Mouse (Mus musculus) CD4-positive, CD25-positive, alpha-beta regulatory T cell, adult 9 weeks (primary cell): ENCODE measurements around the gene Slc35e2. TPM values are rescaled to one million over a fixed set of nuclear protein-coding genes. Genes with fewer than 3 reads are reported as not detected.

Source experiments
- polyA plus RNA-seq: library from polyadenylated mRNA; unstranded; fragments of 100-300 nt; shearing (Covaris generic); gene quantifications from one replicate; pipeline ENCODE4 v1.2.1, GENCODE M21; 2017

The Slc35e2 gene
- polyA plus RNA-seq: 11.9 TPM

GRCm38 (mm10) chr4:155601091-155601996 is at the start of gene Slc35e2:
Slc35e2 (plus strand) TSS chr4:155601416.

DNA sequence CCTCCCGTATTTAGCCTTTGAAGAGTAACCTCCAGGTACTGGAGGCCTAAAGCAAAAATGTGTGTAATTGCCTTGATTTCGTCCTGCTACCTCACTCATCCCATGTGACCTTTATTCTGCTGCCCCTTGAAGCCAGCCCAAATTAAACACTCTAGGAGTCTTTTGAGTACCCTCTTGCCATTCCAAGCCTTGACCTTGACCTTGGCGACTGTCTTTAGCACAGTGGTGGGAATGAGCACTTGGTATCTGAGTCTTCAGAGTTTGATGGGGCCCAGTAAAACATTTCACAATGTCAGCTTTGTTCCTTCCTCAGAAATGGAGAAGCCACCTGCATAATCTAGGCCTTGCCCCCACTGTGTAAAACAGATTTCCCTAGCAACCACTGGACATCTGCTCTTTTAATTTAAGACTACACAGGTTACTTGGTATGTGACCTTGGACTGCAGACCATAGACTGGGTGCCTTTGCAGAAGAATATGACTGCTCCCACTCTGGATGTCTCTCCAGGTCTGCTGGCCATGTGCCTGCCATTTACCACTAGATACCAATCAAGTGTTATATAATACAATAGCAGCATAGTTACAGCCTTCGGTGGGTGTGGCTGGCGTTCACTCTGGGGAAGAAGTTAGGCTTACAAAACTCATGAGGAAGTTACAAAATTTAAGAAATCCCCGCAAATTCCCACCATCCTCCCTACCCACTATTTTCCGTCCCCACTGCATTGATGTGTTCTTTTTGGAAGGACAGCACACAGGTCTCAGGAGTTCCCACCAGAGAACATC is 39.4 kb upstream of the Slc35e2 start, which contains the start of gene Nadk:
TSS of gene Nadk (plus strand) at position 718 of the 782 bp plus-strand sequence.

GRCm38 (mm10) chr4:155624338-155625291 is 23.4 kb downstream of the Slc35e2 start, which contains the start of gene Cdk11b:
Cdk11b (plus strand) TSS chr4:155624854.

DNA sequence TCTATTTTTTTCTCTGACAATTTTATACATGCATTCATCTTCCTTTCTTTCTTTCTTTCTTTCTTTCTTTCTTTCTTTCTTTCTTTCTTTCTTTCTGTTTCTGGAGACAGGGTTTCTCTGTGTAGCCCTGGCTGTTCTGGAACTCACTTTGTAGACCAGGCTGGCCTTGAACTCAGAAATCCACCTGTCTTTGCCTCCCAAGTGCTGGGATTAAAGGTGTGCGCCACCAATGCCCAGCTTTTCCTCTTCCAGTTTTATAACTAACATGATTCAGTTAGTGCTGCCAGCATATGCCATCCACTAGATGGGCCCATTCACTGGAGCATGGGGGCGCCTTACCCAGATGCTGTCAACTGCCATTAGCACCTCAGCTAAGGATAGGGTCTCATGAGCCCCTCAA is 44.1 kb downstream of the Slc35e2 start, which contains the start of gene Gm10563:
TSS of gene Gm10563 (minus strand) at position 101 of the 400 bp plus-strand sequence.

GRCm38 (mm10) chr4:155653086-155653450 is 51.9 kb downstream of the Slc35e2 start, which contains the start of gene Mmp23:
Mmp23 (minus strand) TSS chr4:155653384.

DNA sequence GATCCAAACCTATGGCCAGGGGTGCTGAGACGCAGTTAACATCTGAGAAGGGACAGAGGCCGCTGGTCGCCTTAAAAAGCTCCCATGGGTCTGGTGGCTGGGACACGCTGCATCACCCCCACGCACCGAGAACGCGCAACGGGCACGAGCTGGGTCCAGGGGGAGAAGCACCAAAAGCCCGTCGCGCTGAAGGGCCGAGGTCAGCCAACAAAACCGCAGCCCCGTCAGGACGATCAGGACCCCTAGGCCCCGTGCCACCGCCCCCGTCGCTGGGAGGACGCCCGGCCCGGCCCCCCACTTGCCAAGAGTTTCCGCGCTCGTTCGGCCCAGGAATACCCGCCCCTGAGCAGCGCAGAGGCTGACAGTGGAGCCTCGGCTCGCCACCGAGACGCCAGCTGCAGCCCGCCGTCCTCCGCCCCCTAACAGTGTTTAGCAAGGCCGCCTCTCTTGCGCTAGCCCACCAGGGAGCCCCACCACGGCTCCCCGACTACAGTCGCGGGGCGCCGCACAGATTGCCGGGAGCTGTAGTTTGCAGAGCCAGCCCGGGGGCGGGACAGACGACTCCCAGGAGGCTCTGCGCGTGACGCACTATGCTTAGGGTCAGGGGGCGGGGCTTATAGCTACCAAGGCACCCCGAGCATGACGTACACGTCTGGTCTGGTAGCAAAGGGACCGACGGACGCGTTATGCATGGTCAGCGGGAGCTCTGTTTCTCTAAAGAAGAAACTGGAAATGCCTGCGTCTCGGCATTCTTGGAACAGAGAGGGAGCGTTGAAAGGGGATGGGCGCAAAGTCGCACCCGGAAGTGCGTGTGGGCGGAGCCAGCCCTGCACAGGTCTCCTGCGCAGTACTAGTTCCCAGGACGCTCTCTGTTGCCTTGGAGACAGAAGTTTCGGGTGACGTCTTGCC is 67.7 kb downstream of the Slc35e2 start, which contains the start of gene Mib2:
TSS of gene Mib2 (minus strand) at position 510 of the 909 bp plus-strand sequence.

Other genes starting within 250 kb of the Slc35e2 start
- 34.2 TPM for gene Prkcz, start 240.1 kb upstream of the Slc35e2 start, polyA plus RNA-seq
- 2.0 TPM for gene Gabrd, start 203.3 kb upstream of the Slc35e2 start, polyA plus RNA-seq
- gene Cfap74, start 192.2 kb upstream of the Slc35e2 start, polyA plus RNA-seq: 5.1 TPM
- not detected for gene Tmem52, start 132.3 kb upstream of the Slc35e2 start, polyA plus RNA-seq
- 23.7 TPM for gene Gnb1, start 110.1 kb upstream of the Slc35e2 start, polyA plus RNA-seq
- 103 TPM for gene Nadk, start 39.0 kb upstream of the Slc35e2 start, polyA plus RNA-seq
- 160 TPM for gene Cdk11b, start 23.4 kb downstream of the Slc35e2 start, polyA plus RNA-seq
- gene Gm10563, start 44.0 kb downstream of the Slc35e2 start, polyA plus RNA-seq: not detected
- gene Mmp23, start 52.0 kb downstream of the Slc35e2 start, polyA plus RNA-seq: 0.19 TPM
- gene Mib2, start 67.8 kb downstream of the Slc35e2 start, polyA plus RNA-seq: 30.9 TPM
- 0.72 TPM for gene Fndc10, start 92.9 kb downstream of the Slc35e2 start, polyA plus RNA-seq
- gene Ssu72, start 103.4 kb downstream of the Slc35e2 start, polyA plus RNA-seq: 160 TPM
- 0.15 TPM for gene Tmem240, start 133.4 kb downstream of the Slc35e2 start, polyA plus RNA-seq
- 28.3 TPM for gene Atad3a, start 159.7 kb downstream of the Slc35e2 start, polyA plus RNA-seq
- 0.10 TPM for gene Vwa1, start 173.3 kb downstream of the Slc35e2 start, polyA plus RNA-seq
- not detected for gene Tmem88b, start 184.5 kb downstream of the Slc35e2 start, polyA plus RNA-seq
- not detected for gene Ankrd65, start 189.0 kb downstream of the Slc35e2 start, polyA plus RNA-seq
- gene Mrpl20, start 201.5 kb downstream of the Slc35e2 start, polyA plus RNA-seq: 151 TPM
- gene Ccnl2, start 211.1 kb downstream of the Slc35e2 start, polyA plus RNA-seq: 114 TPM
- 211 TPM for gene Aurkaip1, start 229.9 kb downstream of the Slc35e2 start, polyA plus RNA-seq
- 4.8 TPM for gene Mxra8, start 238.3 kb downstream of the Slc35e2 start, polyA plus RNA-seq
- gene Dvl1, start 246.0 kb downstream of the Slc35e2 start, polyA plus RNA-seq: 3.0 TPM